Mouse (Mus musculus) myocyte (in vitro differentiated cells): ENCODE data around the gene Abhd2.

Experiments used
- E2F4 ChIP-seq: IDR thresholded peaks from one replicate; pipeline ENCODE4 v1.6.1; 2011; ENCODE audit warnings: mild to moderate bottlenecking, control low read depth, moderate library complexity; ENCODE audit not compliant: insufficient read depth
- MAX ChIP-seq: IDR thresholded peaks from one replicate; pipeline ENCODE4 v1.6.1; 2011; ENCODE audit warnings: low read depth, mild to moderate bottlenecking, control low read depth
- MYOD1 ChIP-seq, 3 experiments: IDR thresholded peaks; one replicate each; pipeline ENCODE4 v1.6.1; 2011; ENCODE audit warnings: control low read depth in 2 of 3, low read depth in 2 of 3, mild to moderate bottlenecking in 2 of 3, moderate library complexity in 1 of 3; ENCODE audit not compliant: insufficient read length in 2 of 3, control insufficient read depth in 1 of 3
- MYOG ChIP-seq, 3 experiments: IDR thresholded peaks; one replicate each; pipeline ENCODE4 v1.6.1; 2011; ENCODE audit warnings: control low read depth in 2 of 3, low read depth in 2 of 3, mild to moderate bottlenecking in 2 of 3; ENCODE audit not compliant: insufficient read length in 2 of 3, control insufficient read depth in 1 of 3, insufficient read depth in 1 of 3
- POLR2A ChIP-seq: IDR thresholded peaks from one replicate; pipeline ENCODE4 v1.6.1; 2011; ENCODE audit warnings: low read depth, mild to moderate bottlenecking, control low read depth, moderate library complexity; ENCODE audit not compliant: insufficient read length
- POLR2AphosphoS2 ChIP-seq: IDR thresholded peaks from one replicate; pipeline ENCODE4 v1.6.1; 2011; ENCODE audit warnings: low read depth, control low read depth; ENCODE audit not compliant: insufficient read length
- SRF ChIP-seq: IDR thresholded peaks from one replicate; pipeline ENCODE4 v1.6.1; 2011; ENCODE audit warnings: low read depth; ENCODE audit not compliant: control insufficient read depth, insufficient read length
- TCF12 ChIP-seq: IDR thresholded peaks from one replicate; pipeline ENCODE4 v1.6.1; 2011; ENCODE audit warnings: mild to moderate bottlenecking, control low read depth; ENCODE audit not compliant: poor library complexity, insufficient read depth, severe bottlenecking
- USF1 ChIP-seq: IDR thresholded peaks from one replicate; pipeline ENCODE4 v1.6.1; 2011; ENCODE audit warnings: low read depth, mild to moderate bottlenecking, control low read depth, moderate library complexity

- no peak for TF ChIP-seq TCF12
- no peak for TF ChIP-seq MYOG (IDR thresholded peaks at IDR 0.05; ENCODE audit: control insufficient read depth in 1 of 3, insufficient read depth in 1 of 3, insufficient read length in 2 of 3, low read depth in 2 of 3)
- no peak for TF ChIP-seq POLR2A
- TF ChIP-seq SRF = no peak
- TF ChIP-seq MAX = no peak
- TF ChIP-seq USF1 = no peak
- no peak for TF ChIP-seq E2F4
- no peak for TF ChIP-seq POLR2AphosphoS2
- TF ChIP-seq MYOD1 (IDR thresholded peaks at IDR 0.05; ENCODE audit: control insufficient read depth in 1 of 3, insufficient read length in 2 of 3, low read depth in 2 of 3) = peak in 2 of 3 experiments; percentile 6 to 57
These were observed 25.1 kb upstream of the Abhd2 start for GRCm38 (mm10) chr7:79247881-79248389.
